Mouse (Mus musculus) hindbrain, embryonic 12.5 days (tissue): ENCODE data around the gene Plekhg2. TPM values are rescaled to one million over a fixed set of nuclear protein-coding genes. Genes with fewer than 3 reads are reported as not detected.

Source experiments
- ATAC-seq: fragments of 200-750 bp; cut with Nextera tagmentation; 2 replicates; pipeline ENCODE4 v1.8.0; 2017; ENCODE audit warnings: moderate TSS enrichment; ENCODE audit not compliant: low FRiP score
- H3K27ac ChIP-seq: fragments of 300-500 bp; sonication (generic); 2 replicates; pipeline ENCODE4 v1.5.1; 2016; ENCODE audit warnings: mild to moderate bottlenecking
- H3K27me3 ChIP-seq: fragments of 300-500 bp; sonication (generic); 2 replicates; pipeline ENCODE4 v1.6.1; 2016; ENCODE audit warnings: mild to moderate bottlenecking
- H3K36me3 ChIP-seq: fragments of 300-500 bp; sonication (generic); 2 replicates; pipeline ENCODE4 v1.6.1; 2016; ENCODE audit warnings: mild to moderate bottlenecking
- H3K4me1 ChIP-seq: fragments of 300-500 bp; sonication (generic); 2 replicates; pipeline ENCODE4 v1.6.1; 2016
- H3K4me2 ChIP-seq: fragments of 300-500 bp; sonication (generic); replicated peaks from 2 replicates; pipeline ENCODE4 v1.6.1; 2016; ENCODE audit warnings: mild to moderate bottlenecking
- H3K4me3 ChIP-seq: fragments of 300-500 bp; sonication (generic); 2 replicates; pipeline ENCODE4 v1.5.1; 2016; ENCODE audit warnings: mild to moderate bottlenecking
- H3K9ac ChIP-seq: fragments of 300-500 bp; sonication (generic); 2 replicates; pipeline ENCODE4 v1.6.1; 2016; ENCODE audit warnings: mild to moderate bottlenecking, moderate library complexity
- H3K9me3 ChIP-seq: fragments of 300-500 bp; sonication (generic); replicated peaks from 2 replicates; pipeline ENCODE4 v1.6.1; 2016; ENCODE audit warnings: mild to moderate bottlenecking
- WGBS: fragments of 180-500 bp; shearing (Covaris S2); methylation state at CpG from one replicate; pipeline ENCODE4 v1.1.7; 2016; 5-methylcytosine and 5-hydroxymethylcytosine counted together
- polyA plus RNA-seq: library from polyadenylated mRNA; unstranded; fragments of >200 nt; fragmentation: Nextera tagmentation; extraction: Ambion mirVana; gene quantifications from 2 replicates; pipeline ENCODE4 v1.2.1, GENCODE M21; 2016

Gene Plekhg2
- polyA plus RNA-seq, 1 experiment from 2014 or later, result 71.7 TPM

DNA sequence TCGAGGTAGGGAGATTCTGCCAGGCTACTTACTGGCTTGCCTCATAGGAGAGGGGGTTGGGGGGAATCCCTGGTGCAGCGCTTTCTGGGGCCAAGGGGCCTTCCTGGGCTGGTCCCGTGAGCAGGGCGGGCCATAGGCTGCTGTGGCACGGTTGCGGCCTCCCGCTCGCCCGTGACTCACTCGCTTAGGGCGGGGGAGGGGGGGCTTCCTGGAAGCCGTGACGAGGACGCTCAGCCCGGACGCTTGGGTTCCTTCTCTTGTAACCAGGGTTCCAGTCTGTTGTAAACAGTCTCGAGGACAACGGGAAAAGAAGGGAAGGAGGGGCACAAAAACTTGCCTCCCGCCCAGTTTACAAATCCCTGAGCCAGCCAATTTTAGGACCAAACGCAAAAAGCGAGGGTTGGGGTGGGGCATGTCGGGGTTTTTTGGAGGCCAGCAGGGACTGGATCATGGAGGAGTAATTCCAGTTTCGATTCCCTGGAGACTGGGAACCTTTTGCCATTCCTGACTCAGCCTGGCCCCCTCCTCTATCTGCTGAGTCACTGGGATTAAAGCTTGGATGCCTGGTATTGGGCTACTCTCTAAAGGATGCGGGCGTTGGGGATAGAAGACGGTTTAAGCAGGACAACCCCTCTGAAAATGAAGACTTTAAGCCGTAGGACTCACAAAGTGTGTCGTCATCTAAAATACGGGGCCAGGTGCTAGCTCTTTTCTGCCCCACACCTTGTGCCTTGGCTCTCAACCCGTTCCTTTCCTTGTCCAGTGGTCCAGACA, 8.8 kb upstream of the Plekhg2 start:
- Histone ChIP-seq H3K4me2 (peak overlapping the region; percentile 52), H3K27ac (peak overlapping the region; percentile 80), H3K27me3 (peaks cover 8% of the 10 kb centered on the region; the same call in 1 of the 2 replicates), H3K4me1 (peaks cover 54% of the 10 kb centered on the region), H3K9ac (peak overlapping the region; percentile 50), H3K4me3 (peak overlapping the region; percentile 12; the same call in 1 of the 2 replicates), H3K9me3 (no peaks in the 10 kb centered on the region), H3K36me3 (peaks cover 7% of the 10 kb centered on the region)
- no peak for ATAC-seq
- WGBS, result 9% methylated on average over 29 of the region's 30 CpGs

DNA sequence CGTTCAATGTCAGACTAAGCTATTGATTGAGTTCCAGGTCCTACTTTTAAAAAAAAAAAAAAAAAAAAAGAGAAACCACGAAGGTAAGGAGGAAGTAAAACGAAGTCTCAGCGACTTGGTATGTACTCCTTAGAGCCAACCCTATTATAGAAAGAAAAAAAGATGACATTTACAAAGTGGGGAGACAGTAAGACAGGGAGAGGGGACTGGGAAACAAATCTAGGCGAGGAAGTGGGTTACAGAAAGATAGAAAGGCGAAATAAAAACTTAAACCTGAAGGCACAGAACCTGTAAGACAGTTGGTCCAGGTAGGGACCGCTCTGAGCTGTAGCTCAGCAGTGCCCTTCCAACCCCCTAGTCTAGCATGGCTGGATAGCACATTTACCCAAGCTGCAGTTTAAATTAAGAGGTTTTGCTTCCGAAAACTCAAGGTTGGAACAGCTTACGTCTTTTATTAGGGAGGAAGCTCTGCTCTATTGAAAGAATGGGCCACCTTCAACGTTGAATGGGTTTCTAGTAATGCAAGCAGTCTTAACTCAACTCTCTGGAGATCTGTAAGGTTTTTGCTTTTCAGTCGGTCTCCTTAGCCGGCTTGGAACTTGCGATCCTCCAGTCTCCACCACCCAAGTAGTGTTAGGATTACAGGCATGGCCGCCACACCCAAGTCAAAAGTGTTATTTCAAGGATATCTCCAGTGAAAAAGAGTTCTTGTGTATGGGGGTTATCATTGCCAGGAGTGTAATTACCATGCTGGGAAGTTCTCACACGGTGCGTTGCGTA, 8.0 kb upstream of the Plekhg2 start, which contains the start of gene Zfp36:
Zfp36 (minus strand) TSS at position 17 of the 780 bp plus-strand sequence.
- H3K27me3 ChIP-seq, result peaks cover 8% of the 10 kb centered on the region; the same call in 1 of the 2 replicates
- H3K9ac ChIP-seq, result peak within 1 kb of the TSS; percentile 78
- H3K9me3 ChIP-seq, result no peaks in the 10 kb centered on the region
- peak within 1 kb of the TSS; percentile 84 for H3K27ac ChIP-seq
- 52% methylated on average over 17 of the region's 17 CpGs for WGBS
- peak within 1 kb of the TSS; percentile 90 for H3K4me2 ChIP-seq
- peaks cover 4% of the 10 kb centered on the region; the same call in 1 of the 2 replicates for H3K36me3 ChIP-seq
- H3K4me3 ChIP-seq, result peak within 1 kb of the TSS; percentile 55
- peaks cover 60% of the 10 kb centered on the region for H3K4me1 ChIP-seq
- ATAC-seq, result no peak

DNA sequence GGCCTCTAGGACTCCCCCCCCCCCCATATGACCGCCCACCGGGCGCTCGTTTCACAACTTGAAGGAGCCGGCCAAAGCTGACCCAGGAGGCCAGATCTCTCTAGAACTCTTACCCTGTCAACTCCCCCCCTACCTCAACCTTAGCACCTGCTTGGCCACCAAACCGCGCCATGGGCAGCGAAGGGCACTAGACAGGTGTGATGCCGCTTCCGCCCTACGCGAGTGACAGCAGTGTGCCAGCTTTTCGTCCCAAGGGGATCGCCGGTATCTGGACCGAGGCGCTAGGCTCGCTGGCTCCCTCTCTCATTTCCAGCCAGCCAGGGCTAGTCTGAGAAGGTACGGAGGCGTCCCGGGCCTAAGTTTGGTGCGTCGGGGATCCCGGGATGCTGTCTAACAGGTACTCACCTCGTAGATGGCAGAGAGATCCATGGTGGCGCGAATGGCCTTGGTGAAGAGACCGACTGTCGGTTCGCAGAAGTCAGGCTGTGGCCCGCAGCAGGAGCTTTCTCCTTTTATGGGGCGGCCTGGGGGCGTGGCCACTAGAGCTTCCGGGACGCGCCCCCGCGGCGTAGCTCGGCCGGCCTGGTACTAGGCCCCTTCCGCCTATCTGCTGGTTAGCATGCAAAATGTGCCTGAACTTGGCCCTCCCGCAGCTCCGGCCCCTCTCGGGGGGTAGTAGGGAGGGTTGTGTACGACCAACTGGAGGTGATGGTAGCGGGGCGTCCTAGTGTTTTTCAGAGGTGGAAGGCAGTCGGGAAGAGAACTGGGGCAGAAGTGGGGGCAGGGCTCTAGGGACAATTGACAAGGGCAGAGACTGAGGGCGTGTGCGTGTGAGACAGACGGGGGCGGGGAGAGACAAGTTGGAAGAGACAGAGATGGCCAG, 6.6 kb upstream of the Plekhg2 start:
- H3K9me3 ChIP-seq, result no peaks in the 10 kb centered on the region
- H3K36me3 ChIP-seq, result peaks cover 4% of the 10 kb centered on the region; the same call in 1 of the 2 replicates
- ATAC-seq, result peak; percentile 60
- peaks cover 8% of the 10 kb centered on the region; the same call in 1 of the 2 replicates for H3K27me3 ChIP-seq
- under 1% methylated on average over 52 of the region's 53 CpGs for whole genome bisulfite sequencing
- H3K27ac ChIP-seq, result peak overlapping the region; percentile 84
- peak overlapping the region; percentile 90 for H3K4me2 ChIP-seq
- H3K9ac ChIP-seq, result peak overlapping the region; percentile 78
- H3K4me1 ChIP-seq, result peaks cover 68% of the 10 kb centered on the region
- H3K4me3 ChIP-seq, result peak overlapping the region; percentile 55

DNA sequence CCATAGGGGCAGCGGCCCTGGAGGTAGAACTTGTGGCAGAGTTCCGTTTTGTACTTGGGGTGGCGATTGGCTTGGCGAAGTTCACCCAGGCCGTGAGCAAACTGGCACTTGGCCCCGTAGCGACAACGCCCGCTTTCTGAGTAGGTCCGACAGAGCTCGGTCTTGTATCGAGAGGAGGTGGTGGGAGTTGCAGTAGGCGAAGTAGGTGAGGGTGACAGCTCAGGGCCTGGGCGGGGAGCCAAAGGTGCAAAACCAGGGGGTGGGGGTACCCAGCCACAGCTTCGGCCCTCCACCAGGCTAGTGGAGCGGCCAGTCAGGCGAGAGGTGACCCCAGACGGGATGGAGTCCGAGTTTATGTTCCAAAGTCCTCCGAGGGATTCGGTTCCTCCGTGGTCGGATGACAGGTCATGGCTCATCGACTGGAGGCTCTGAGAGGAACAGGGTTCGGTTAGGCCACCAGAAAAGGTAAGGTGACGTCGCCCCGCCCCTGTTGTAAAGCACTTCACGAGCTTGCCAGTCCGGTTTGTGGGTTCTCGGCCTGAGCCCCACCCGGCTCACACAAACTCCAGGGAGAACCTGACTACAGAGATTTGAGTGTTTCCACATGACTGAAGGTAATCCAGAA, 5.8 kb upstream of the Plekhg2 start:
- peaks cover 70% of the 10 kb centered on the region for H3K4me1 ChIP-seq
- peaks cover 4% of the 10 kb centered on the region; the same call in 1 of the 2 replicates for H3K36me3 ChIP-seq
- peak overlapping the region; percentile 90 for H3K4me2 ChIP-seq
- H3K4me3 ChIP-seq, result peak overlapping the region; percentile 55
- ATAC-seq, result no peak
- H3K9me3 ChIP-seq, result no peaks in the 10 kb centered on the region
- no peak overlapping the region; the same call in 1 of the 2 replicates for H3K27ac ChIP-seq
- H3K27me3 ChIP-seq, result peaks cover 8% of the 10 kb centered on the region; the same call in 1 of the 2 replicates
- peak overlapping the region; percentile 78 for H3K9ac ChIP-seq
- WGBS, result 47% methylated on average over 32 of the region's 32 CpGs

DNA sequence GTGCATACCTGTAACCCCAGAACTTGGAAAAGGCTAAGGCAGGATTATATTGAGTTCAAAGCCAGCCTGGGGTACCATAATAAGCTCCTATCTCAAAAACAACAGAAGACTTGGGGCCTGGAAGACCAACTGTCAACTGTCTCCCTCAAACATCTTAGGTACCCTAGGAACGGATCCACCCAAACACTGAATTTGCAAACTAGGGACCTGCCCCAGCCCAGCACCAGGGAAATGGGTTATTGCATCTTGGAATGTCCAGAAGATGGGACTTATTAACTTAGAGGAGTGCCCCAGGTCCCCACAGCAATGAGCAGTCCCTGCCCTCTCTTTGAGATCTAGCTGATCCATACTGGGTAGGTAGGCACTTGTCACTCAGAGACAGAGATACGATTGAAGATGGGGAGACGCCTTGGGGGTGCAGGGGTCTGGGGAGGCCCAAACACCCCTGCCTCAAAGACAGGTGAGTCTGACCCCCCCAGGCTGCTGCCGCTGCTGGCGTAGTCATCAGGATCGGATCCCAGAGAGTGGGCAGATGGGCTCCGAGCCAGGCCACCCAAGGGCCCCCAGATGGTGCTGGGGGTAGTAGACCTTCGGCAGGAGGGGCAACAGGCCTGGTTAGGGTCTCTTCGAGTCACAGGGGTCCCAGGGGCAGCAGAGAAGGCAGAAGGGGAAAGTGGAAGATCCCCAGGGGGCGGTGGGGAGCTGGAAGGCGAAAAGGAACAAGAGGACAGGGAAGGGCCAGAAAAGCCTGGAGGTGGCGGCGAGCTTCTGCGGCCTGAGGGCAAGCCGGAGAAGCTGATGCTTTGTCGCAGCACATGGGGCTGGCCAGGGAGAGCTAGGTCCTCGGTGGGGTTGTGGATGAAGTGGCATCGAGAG, 5.0 kb upstream of the Plekhg2 start:
- peaks cover 63% of the 10 kb centered on the region for H3K4me1 ChIP-seq
- H3K36me3 ChIP-seq, result peaks cover 4% of the 10 kb centered on the region; the same call in 1 of the 2 replicates
- H3K4me2 ChIP-seq, result peak overlapping the region; percentile 90
- 71% methylated on average over 18 of the region's 18 CpGs for WGBS
- no peak overlapping the region for H3K27ac ChIP-seq
- H3K9ac ChIP-seq, result no peak overlapping the region
- H3K27me3 ChIP-seq, result peaks cover 8% of the 10 kb centered on the region; the same call in 1 of the 2 replicates
- no peaks in the 10 kb centered on the region for H3K9me3 ChIP-seq
- ATAC-seq, result no peak
- peak overlapping the region; percentile 55 for H3K4me3 ChIP-seq

DNA sequence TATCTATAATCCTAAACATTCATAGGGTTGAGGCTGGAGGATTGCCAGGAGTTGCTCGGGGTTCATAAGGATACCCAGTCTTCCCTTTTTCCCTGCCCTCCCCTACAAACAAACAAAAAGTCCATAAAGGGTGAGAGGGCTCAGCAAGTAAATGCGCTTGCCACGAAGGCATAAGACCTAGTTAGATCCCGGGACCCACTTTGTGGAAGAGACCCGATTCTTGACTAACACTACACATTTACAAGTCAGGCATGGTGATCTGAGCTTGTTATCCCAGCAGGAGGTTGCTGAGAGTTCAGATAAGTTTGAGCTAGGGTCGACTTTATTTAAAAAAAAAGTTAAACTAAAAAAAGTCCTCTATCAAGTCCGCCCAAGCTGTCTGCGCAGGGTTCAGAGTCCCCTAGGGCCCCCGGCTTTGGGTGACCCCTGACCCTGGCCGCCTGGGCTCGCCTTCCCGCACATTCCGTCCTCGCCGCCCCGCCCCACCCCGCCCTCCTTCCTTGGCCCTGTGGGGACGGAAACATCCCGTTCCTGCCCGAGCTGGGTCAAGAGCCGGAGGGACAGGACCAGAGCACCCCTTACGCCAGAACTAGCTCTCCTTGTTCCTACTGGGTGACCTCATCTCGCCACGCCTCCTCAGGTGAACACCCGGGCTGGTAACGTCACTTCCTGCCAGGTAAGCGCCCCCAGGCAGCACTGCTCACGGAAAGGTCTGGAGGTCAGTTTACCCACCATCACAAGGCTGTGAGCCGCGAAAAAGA, 3.8 kb upstream of the Plekhg2 start:
- 3% methylated on average over 30 of the region's 30 CpGs for WGBS
- H3K4me1 ChIP-seq, result peaks cover 52% of the 10 kb centered on the region
- H3K9me3 ChIP-seq, result no peaks in the 10 kb centered on the region
- H3K4me3 ChIP-seq, result peak overlapping the region; percentile 34
- peak overlapping the region; percentile 62 for H3K4me2 ChIP-seq
- peaks cover 8% of the 10 kb centered on the region; the same call in 1 of the 2 replicates for H3K27me3 ChIP-seq
- peak overlapping the region; percentile 59 for H3K9ac ChIP-seq
- peak overlapping the region; percentile 91 for H3K27ac ChIP-seq
- H3K36me3 ChIP-seq, result peaks cover 4% of the 10 kb centered on the region; the same call in 1 of the 2 replicates
- no peak for ATAC-seq

DNA sequence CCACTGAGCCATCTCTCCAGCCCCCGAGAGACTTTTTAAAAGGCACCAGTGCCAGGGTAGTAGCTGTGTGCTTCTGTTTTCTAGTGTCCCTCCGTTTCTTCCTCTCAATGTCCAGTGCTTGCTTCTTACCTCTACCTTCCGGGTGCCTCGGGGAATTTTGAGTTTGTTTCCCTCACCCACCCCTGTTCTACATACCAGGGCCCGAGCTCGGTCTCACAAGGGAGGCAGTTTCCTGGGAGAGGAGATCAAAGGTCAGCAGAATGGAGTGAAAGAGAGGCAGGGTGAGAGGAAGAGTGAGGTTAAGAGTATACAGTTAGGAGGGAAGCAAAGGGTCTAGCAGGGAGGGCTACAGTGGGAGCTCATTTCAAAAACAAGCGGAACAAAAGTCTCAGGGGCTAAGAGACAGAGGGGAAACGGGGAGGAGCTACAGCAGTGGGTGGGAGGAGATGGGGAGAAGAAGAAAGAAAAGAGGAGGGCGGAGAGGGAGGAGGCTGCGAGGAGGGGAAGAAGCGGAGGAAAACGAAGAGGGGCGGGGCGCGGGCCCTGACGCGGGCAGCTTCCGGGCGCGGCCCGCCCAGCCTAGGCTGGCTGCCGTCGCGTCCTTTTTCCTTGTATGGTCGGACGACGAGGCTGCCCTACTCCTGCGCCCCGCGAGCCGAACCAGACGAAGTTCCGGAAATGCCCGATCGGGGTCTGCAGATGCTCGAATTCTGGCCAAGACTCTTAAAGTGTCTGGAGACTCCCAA, 3.0 kb upstream of the Plekhg2 start:
- H3K4me3 ChIP-seq, result peak overlapping the region; percentile 34
- H3K36me3 ChIP-seq, result peaks cover 4% of the 10 kb centered on the region; the same call in 1 of the 2 replicates
- 2% methylated on average over 33 of the region's 36 CpGs for WGBS
- H3K4me2 ChIP-seq, result peak overlapping the region; percentile 62
- H3K27me3 ChIP-seq, result peaks cover 5% of the 10 kb centered on the region; the same call in 1 of the 2 replicates
- H3K27ac ChIP-seq, result peak overlapping the region; percentile 91
- peaks cover 53% of the 10 kb centered on the region for H3K4me1 ChIP-seq
- ATAC-seq, result peak; percentile 30
- H3K9ac ChIP-seq, result peak overlapping the region; percentile 59
- no peaks in the 10 kb centered on the region for H3K9me3 ChIP-seq

DNA sequence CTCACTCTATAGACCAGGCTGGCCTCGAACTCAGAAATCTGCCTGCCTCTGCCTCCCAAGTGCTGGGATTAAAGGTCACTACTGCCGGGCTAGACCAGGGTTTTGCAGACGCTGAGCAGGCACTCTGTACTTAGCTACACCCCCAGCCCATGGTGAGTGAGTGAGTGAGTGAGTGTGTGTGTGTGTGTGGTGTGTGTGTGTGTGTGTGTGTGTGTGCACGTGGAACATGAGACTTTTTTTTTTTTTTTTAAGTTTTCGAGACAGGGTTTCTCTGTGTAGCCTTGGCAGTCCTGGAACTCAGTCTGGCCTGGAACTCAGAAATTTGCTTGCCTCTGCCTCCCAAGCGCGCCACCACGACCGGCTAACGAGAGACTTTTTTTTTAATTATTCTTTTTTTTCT, 2.2 kb upstream of the Plekhg2 start:
- peak overlapping the region; percentile 62; the same call in 1 of the 2 replicates for H3K4me2 ChIP-seq
- H3K9ac ChIP-seq, result no peak overlapping the region
- peaks cover 4% of the 10 kb centered on the region; the same call in 1 of the 2 replicates for H3K36me3 ChIP-seq
- H3K27ac ChIP-seq, result peak overlapping the region; percentile 91
- peaks cover 60% of the 10 kb centered on the region for H3K4me1 ChIP-seq
- peaks cover 5% of the 10 kb centered on the region; the same call in 1 of the 2 replicates for H3K27me3 ChIP-seq
- ATAC-seq, result no peak
- H3K9me3 ChIP-seq, result no peaks in the 10 kb centered on the region
- WGBS, result 83% methylated on average over 10 of the region's 10 CpGs
- H3K4me3 ChIP-seq, result no peak overlapping the region

DNA sequence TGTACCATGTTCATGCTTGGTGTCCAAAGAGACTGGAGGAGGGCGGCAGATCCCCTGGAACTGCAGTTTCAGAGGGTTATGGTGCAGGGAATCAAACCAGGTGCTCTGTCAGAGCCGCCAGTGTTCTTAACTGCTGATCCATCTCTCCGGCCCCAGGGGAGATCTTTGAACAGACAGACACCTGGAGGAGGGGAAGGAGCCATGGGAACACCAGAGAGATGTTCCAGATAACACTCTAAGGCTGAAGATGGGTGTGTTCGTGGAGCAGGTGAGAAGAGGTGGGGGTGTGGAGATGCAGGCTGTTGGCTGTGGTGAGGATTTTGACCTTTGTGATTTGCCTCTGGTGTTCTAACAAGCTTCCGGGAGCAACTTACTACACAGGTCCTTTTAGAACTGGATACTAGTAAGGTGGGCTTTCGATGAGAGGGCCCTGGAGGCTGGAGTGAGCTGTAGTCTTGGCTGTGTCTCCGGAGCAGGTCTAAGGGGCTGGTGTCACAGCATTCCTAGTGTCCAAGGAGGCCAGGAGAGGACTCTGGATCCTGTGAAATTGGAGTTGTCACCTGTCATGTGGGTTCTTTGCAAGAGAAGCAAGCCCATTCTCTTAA, 1.6 kb upstream of the Plekhg2 start:
- H3K9ac ChIP-seq, result no peak overlapping the region

More for the DNA sequence above, 1.6 kb upstream of the Plekhg2 start:
- Histone ChIP-seq H3K27me3 (peaks cover 5% of the 10 kb centered on the region; the same call in 1 of the 2 replicates), H3K4me1 (peaks cover 55% of the 10 kb centered on the region), H3K27ac (no peak overlapping the region), H3K4me2 (no peak overlapping the region), H3K36me3 (peaks cover 5% of the 10 kb centered on the region; the same call in 1 of the 2 replicates), H3K9me3 (no peaks in the 10 kb centered on the region), H3K4me3 (no peak overlapping the region)
- ATAC-seq, result no peak
- WGBS, result 79% methylated on average over 7 of the region's 7 CpGs
